Mouse (Mus musculus): ENCODE measurements around the gene 1700016C15Rik.

- TF ChIP-seq CTCF (IDR thresholded peaks at IDR 0.05; ENCODE audit: insufficient read depth, low read length) = no peak
- TF ChIP-seq POLR2A (IDR thresholded peaks at IDR 0.05; ENCODE audit: borderline replicate concordance, extremely low read depth, low read depth, low read length) = no peak
Measured at GRCm38 (mm10) chr1:177797151-177797755, 67.6 kb downstream of the 1700016C15Rik start.
